ENCODE assay signal across 18 mouse cellular contexts in the genomic region with DNA sequence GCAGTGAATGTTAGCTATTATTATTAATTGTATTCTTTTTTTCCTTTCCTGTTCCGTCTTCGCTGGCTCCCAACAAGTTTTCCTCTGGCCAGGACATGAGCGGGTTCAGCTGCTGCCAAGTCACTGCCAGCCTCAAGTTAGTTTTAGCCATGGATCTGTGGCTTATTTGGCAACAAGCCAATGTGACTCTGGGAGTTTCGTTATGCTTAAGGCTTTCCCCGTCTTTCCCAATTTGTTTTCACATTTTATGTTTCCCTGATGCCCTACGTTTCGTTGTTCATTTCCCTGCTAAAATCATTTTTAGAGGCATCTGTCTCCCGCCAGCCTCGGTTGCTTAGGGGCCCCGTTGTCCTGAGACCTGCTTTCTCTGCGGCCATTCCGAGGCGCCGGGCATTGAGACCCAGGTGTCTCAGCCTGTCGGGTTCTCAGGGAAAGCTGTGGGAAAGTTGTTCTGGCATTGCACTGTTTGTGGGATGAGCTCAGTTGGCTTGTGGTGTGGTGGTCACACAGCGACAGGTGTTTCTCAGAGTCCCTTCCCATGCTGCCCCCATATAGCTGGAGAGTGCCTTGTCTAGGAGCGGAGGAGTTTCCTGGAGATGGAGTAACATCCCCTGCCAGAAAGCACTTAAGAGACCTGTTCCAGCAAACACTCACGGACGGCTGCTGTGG. TPM values are rescaled to one million over a fixed set of nuclear protein-coding genes. Genes with fewer than 3 reads are reported as not detected.
DNase-seq lines count a peak whose midpoint lies in the region; ATAC-seq and TF ChIP-seq lines count a peak whose summit lies in the region.
"Had no signal": no experiment of that assay in that cellular context is flagged by ENCODE, and none has a peak within 500 bp of the region (broad histone marks: within the 10 kb centered on the region; RNA-seq: fewer than 3 reads in every experiment).

No protein-coding gene starts in this region.

- H3K27me3 ChIP-seq in hindbrain, postnatal 0 days (ENCODE audit: insufficient read depth, low read length) = no peaks in the 10 kb centered on the region
- H3K27me3 ChIP-seq in hindbrain, embryonic 12.5 days = no peaks in the 10 kb centered on the region
- H3K27me3 ChIP-seq in midbrain, embryonic 14.5 days (ENCODE audit: control insufficient read depth, insufficient read depth, low read length) = no peaks in the 10 kb centered on the region
- no peaks in the 10 kb centered on the region for H3K27me3 ChIP-seq in midbrain, embryonic 15.5 days (replicated peaks)
- no peaks in the 10 kb centered on the region for H3K27me3 ChIP-seq in stomach, embryonic 16.5 days (ENCODE audit: control insufficient read depth, insufficient read depth, low read length)
- H3K27me3 ChIP-seq: CH12.LX; hindbrain, embryonic 15.5 days had no signal

- ATAC-seq in hindbrain, postnatal 0 days = no peak
- ATAC-seq in hindbrain, embryonic 12.5 days (ENCODE audit: low FRiP score) = no peak
- ATAC-seq in midbrain, embryonic 14.5 days (ENCODE audit: low FRiP score, low TSS enrichment) = no peak
- no peak for ATAC-seq in midbrain, embryonic 15.5 days (replicated peaks)
- no peak; the same call in 1 of the 2 replicates for ATAC-seq in stomach, embryonic 16.5 days (ENCODE audit: insufficient read depth, low FRiP score)
- ATAC-seq: forebrain, embryonic 16.5 days had no signal

- DNase-seq in adrenal gland, postnatal 10 days = peak; percentile 53
- no peak for DNase-seq in adrenal gland, adult 8-10 months
- DNase-seq in hindbrain, postnatal 0 days (ENCODE audit: low spot score) = peak; percentile 76
- DNase-seq in midbrain, embryonic 14.5 days = peak; percentile 30
- DNase-seq in frontal cortex, postnatal 14 days (ENCODE audit: low spot score in 2 of 2) = no peak
- DNase-seq: adrenal gland, postnatal 25 days; gastrocnemius, postnatal 14 days; layer of hippocampus, adult 9-11 months; lung, postnatal 14 days; thymus, postnatal 36 days had no signal

- no peaks in the 10 kb centered on the region for H3K9me3 ChIP-seq in hindbrain, postnatal 0 days (ENCODE audit: low read length)
- H3K9me3 ChIP-seq in hindbrain, embryonic 12.5 days (replicated peaks) = no peaks in the 10 kb centered on the region
- H3K9me3 ChIP-seq in midbrain, embryonic 14.5 days (ENCODE audit: control insufficient read depth, low read length) = no peaks in the 10 kb centered on the region
- no peaks in the 10 kb centered on the region for H3K9me3 ChIP-seq in midbrain, embryonic 15.5 days
- H3K9me3 ChIP-seq in stomach, embryonic 16.5 days (replicated peaks; ENCODE audit: control insufficient read depth, low read length) = no peaks in the 10 kb centered on the region
- H3K9me3 ChIP-seq: heart, embryonic 10.5 days; hindbrain, embryonic 15.5 days had no signal

- 0 out of 2 replicates have a peak, but pooled peaks cover 2% of the 10 kb centered on the region for H3K4me1 ChIP-seq in hindbrain, postnatal 0 days (ENCODE audit: insufficient read depth, low read length)
- peaks cover 12% of the 10 kb centered on the region; the same call in 1 of the 2 replicates for H3K4me1 ChIP-seq in hindbrain, embryonic 12.5 days
- no peaks in the 10 kb centered on the region for H3K4me1 ChIP-seq in midbrain, embryonic 14.5 days (ENCODE audit: control insufficient read depth, insufficient read depth, low read length)
- no peaks in the 10 kb centered on the region for H3K4me1 ChIP-seq in midbrain, embryonic 15.5 days
- H3K4me1 ChIP-seq in stomach, embryonic 16.5 days (ENCODE audit: control insufficient read depth, insufficient read depth, low read length) = peaks cover 19% of the 10 kb centered on the region; the same call in 1 of the 2 replicates

- H3K4me2 ChIP-seq in hindbrain, postnatal 0 days (ENCODE audit: low read depth, low read length) = peak overlapping the region; percentile 23
- H3K4me2 ChIP-seq in hindbrain, embryonic 12.5 days (replicated peaks) = no peak overlapping the region
- H3K4me2 ChIP-seq in midbrain, embryonic 14.5 days (ENCODE audit: low read length) = no peak overlapping the region
- no peak overlapping the region for H3K4me2 ChIP-seq in midbrain, embryonic 15.5 days
- no peak overlapping the region for H3K4me2 ChIP-seq in stomach, embryonic 16.5 days (ENCODE audit: low read depth, low read length)
- H3K4me2 ChIP-seq: hindbrain, embryonic 15.5 days; midbrain, embryonic 11.5 days had no signal

- H3K27ac ChIP-seq in hindbrain, postnatal 0 days = no peak overlapping the region
- no peak overlapping the region for H3K27ac ChIP-seq in hindbrain, embryonic 12.5 days
- no peak overlapping the region for H3K27ac ChIP-seq in midbrain, embryonic 14.5 days (replicated peaks; ENCODE audit: low read depth, low read length)
- no peak overlapping the region for H3K27ac ChIP-seq in midbrain, embryonic 15.5 days
- H3K27ac ChIP-seq in stomach, embryonic 16.5 days (ENCODE audit: low read length) = peak overlapping the region; percentile 12; the same call in 1 of the 2 replicates
- H3K27ac ChIP-seq: heart, embryonic 10.5 days; hindbrain, embryonic 15.5 days had no signal

- no peak overlapping the region for H3K4me3 ChIP-seq in hindbrain, postnatal 0 days (ENCODE audit: low read length)
- no peak overlapping the region for H3K4me3 ChIP-seq in hindbrain, embryonic 12.5 days
- no peak overlapping the region for H3K4me3 ChIP-seq in midbrain, embryonic 14.5 days (replicated peaks; ENCODE audit: low read depth, low read length)
- no peak overlapping the region for H3K4me3 ChIP-seq in midbrain, embryonic 15.5 days
- no peak overlapping the region for H3K4me3 ChIP-seq in stomach, embryonic 16.5 days (replicated peaks; ENCODE audit: low read length)
- H3K4me3 ChIP-seq: heart, embryonic 10.5 days; hindbrain, embryonic 15.5 days had no signal

- no peak for TF ChIP-seq CTCF in hindbrain, postnatal 0 days (IDR thresholded peaks at IDR 0.05; ENCODE audit: low read depth)

- WGBS in hindbrain, postnatal 0 days = 48% methylated on average over 19 of the region's 19 CpGs
- 90% methylated on average over 19 of the region's 19 CpGs for WGBS in hindbrain, embryonic 12.5 days
- WGBS in midbrain, embryonic 14.5 days = 89% methylated on average over 19 of the region's 19 CpGs
- 87% methylated on average over 19 of the region's 19 CpGs for WGBS in midbrain, embryonic 15.5 days
- WGBS in stomach, embryonic 16.5 days = 74% methylated on average over 19 of the region's 19 CpGs

- no peak overlapping the region for H3K9ac ChIP-seq in hindbrain, postnatal 0 days (replicated peaks; ENCODE audit: low read length)
- no peak overlapping the region for H3K9ac ChIP-seq in hindbrain, embryonic 12.5 days
- no peak overlapping the region for H3K9ac ChIP-seq in midbrain, embryonic 14.5 days (replicated peaks; ENCODE audit: low read length)
- no peak overlapping the region for H3K9ac ChIP-seq in midbrain, embryonic 15.5 days
- no peak overlapping the region for H3K9ac ChIP-seq in stomach, embryonic 16.5 days (ENCODE audit: low read length)
- H3K9ac ChIP-seq: hindbrain, embryonic 15.5 days had no signal

- 0 out of 2 replicates have a peak, but pooled peaks cover 15% of the 10 kb centered on the region for H3K36me3 ChIP-seq in hindbrain, postnatal 0 days (ENCODE audit: insufficient read depth, low read length)
- H3K36me3 ChIP-seq in hindbrain, embryonic 12.5 days = peaks cover 22% of the 10 kb centered on the region
- H3K36me3 ChIP-seq in midbrain, embryonic 14.5 days (ENCODE audit: control insufficient read depth, insufficient read depth, low read length) = peaks cover 30% of the 10 kb centered on the region
- H3K36me3 ChIP-seq in midbrain, embryonic 15.5 days (replicated peaks) = 0 out of 2 replicates have a peak, but pooled peaks cover 6% of the 10 kb centered on the region
- H3K36me3 ChIP-seq in stomach, embryonic 16.5 days (ENCODE audit: control insufficient read depth, insufficient read depth, low read length) = peaks cover 2% of the 10 kb centered on the region

RNA-seq across cellular contexts. Expression of a gene that starts 33.8 kb away (rescaled TPM):
- total RNA-seq in adrenal gland, postnatal 10 days (2021) = 10 to 100 TPM; 43.5 to 51.6 TPM
- 10 to 100 TPM; 48.6 to 76.6 (median 55.3) TPM for total RNA-seq in adrenal gland, adult 8-10 months (2022)
- 19.1 and 33.4 TPM in 2 replicates for total RNA-seq in hindbrain, postnatal 0 days (2014; rRNA removed)
- polyA plus RNA-seq in hindbrain, postnatal 0 days (2015; fragmentation: Nextera tagmentation; extraction: Ambion mirVana) = 18.0 and 18.7 TPM in 2 replicates
- polyA plus RNA-seq in hindbrain, embryonic 12.5 days (2016; fragmentation: Nextera tagmentation; extraction: Ambion mirVana) = 14.7 and 16.0 TPM in 2 replicates
- 9.4 and 13.1 TPM in 2 replicates for polyA plus RNA-seq in midbrain, embryonic 14.5 days (2014; fragmentation: Nextera tagmentation; extraction: Ambion mirVana)
- 13.8 and 14.0 TPM in 2 replicates for polyA plus RNA-seq in midbrain, embryonic 15.5 days (2015; fragmentation: Nextera tagmentation; extraction: Ambion mirVana)
- polyA plus RNA-seq in stomach, embryonic 16.5 days (2015; fragmentation: Nextera tagmentation; extraction: Ambion mirVana) = 11.5 and 11.6 TPM in 2 replicates

Comparison
In these comparisons a context has a peak if more than half of its experiments do, and no peak if none do; other contexts are left out.
1. DNase-seq: peak in adrenal gland, postnatal 10 days (single experiment), hindbrain, postnatal 0 days (single experiment) and midbrain, embryonic 14.5 days (single experiment); none in adrenal gland, adult 8-10 months (single experiment) and frontal cortex, postnatal 14 days (0 of 2).